Mouse (Mus musculus) lung, embryonic 14.5 days (tissue): ENCODE measurements around the gene Srp54a. TPM values are rescaled to one million over a fixed set of nuclear protein-coding genes. Genes with fewer than 3 reads are reported as not detected.
A peak's percentile ranks its signal among the peaks of the same experiment; 100 is the strongest.

Experiments
- ATAC-seq: fragments of 200-750 bp; cut with Nextera tagmentation; 2 replicates; pipeline ENCODE4 v1.8.0; 2017; ENCODE audit warnings: mild to moderate bottlenecking, moderate TSS enrichment, moderate library complexity; ENCODE audit not compliant: insufficient read depth
- DNase-seq: peaks from one replicate; pipeline ENCODE4 v3.0.0-alpha.2; 2015
- H3K27ac ChIP-seq: fragments of 300-500 bp; sonication (generic); 2 replicates; pipeline ENCODE4 v1.5.1; 2014; ENCODE audit warnings: low read depth, mild to moderate bottlenecking, moderate library complexity
- H3K27me3 ChIP-seq: fragments of 300-500 bp; sonication (generic); 2 replicates; pipeline ENCODE4 v1.6.1; 2014; ENCODE audit warnings: low read length, control low read depth; ENCODE audit not compliant: insufficient read depth
- H3K36me3 ChIP-seq: fragments of 300-500 bp; sonication (generic); 2 replicates; pipeline ENCODE4 v1.6.1; 2014; ENCODE audit warnings: control low read depth; ENCODE audit not compliant: insufficient read depth
- H3K4me1 ChIP-seq: fragments of 300-500 bp; sonication (generic); 2 replicates; pipeline ENCODE4 v1.6.1; 2014; ENCODE audit warnings: antibody characterized with exemption, control low read depth; ENCODE audit not compliant: insufficient read depth
- H3K4me2 ChIP-seq: fragments of 300-500 bp; sonication (generic); 2 replicates; pipeline ENCODE4 v1.6.1; 2014; ENCODE audit warnings: mild to moderate bottlenecking
- H3K4me3 ChIP-seq: fragments of 300-500 bp; sonication (generic); 2 replicates; pipeline ENCODE4 v1.5.1; 2014; ENCODE audit warnings: low read depth, low read length
- H3K9ac ChIP-seq: fragments of 300-500 bp; sonication (generic); 2 replicates; pipeline ENCODE4 v1.6.1; 2014
- H3K9me3 ChIP-seq: fragments of 300-500 bp; sonication (generic); 2 replicates; pipeline ENCODE4 v1.6.1; 2016; ENCODE audit warnings: low read depth, low read length, control low read depth
- CTCF ChIP-seq: IDR thresholded peaks from 2 replicates; pipeline ENCODE4 v1.5.1; 2016; ENCODE audit warnings: antibody characterized with exemption, low read depth
- WGBS: fragments of 180-500 bp; shearing (Covaris S2); extraction: QIAGEN DNeasy Blood & Tissue Kit; methylation state at CpG from one replicate; pipeline ENCODE4 v1.1.7; 2014; 5-methylcytosine and 5-hydroxymethylcytosine counted together
- polyA plus RNA-seq: library from polyadenylated mRNA; unstranded; fragments of >200 nt; fragmentation: Nextera tagmentation; extraction: Ambion mirVana; gene quantifications from 2 replicates; pipeline ENCODE4 v1.2.1, GENCODE M21; 2014

The Srp54a gene
- polyA plus RNA-seq, 1 experiment from 2014 or later: 156 TPM

DNA sequence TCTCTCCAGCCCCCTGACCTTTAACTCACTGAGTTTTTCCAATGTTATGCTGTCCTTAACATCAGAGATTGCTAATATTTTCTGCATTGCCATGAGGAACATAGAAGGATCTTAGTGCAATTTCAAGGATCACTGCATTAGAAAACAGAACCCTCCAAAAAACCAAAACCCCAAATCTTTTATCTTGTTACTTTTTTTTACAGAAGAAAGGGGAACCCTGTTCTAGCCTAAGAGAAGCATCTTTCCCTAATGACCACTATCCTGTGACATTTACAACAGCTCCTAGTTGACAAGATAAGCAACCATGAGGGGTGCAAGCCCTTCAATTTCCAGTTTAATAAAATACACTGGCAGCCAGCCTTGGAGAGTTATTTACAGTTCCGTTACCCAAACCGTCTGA, 23.4 kb upstream of the Srp54a start:
- no peak for TF ChIP-seq CTCF
- no peak overlapping the region for H3K27ac ChIP-seq

DNA sequence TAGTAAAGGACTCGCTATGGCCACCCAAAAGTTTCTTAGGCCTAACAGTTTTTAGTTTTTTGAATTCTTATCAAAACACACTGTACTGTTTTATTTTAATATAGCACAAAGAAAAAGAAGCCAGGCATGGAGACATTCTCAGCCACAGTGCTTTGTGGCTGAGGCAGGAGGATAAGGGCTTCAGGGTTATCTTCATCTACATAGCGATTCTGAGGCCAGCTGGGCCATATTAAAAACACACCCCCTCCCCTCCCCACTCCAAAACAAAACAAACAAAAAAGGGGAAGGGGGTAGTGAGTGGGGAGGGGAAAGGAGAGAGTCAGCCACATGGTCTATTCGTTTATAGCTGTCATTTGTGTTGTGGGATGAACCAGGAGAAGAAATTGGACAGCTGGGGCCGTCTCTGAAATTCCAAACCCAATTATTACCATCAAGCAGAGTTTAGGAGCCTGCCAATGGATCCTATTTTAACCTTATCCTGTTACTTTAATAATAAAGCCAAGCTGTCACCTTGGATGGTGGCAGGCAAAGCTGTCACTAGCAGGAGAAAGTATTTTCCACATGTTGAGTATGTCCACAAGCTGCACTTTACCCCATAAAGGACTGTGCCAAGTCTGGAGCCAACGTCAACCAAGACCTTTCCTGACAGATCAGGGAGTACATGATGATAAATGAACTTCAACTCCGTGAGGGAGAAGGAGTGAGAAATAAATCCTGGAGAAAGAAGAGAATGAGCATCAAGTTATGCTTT, 21.0 kb upstream of the Srp54a start:
- whole genome bisulfite sequencing: 34% methylated on average over 6 of the region's 6 CpGs
- H3K4me3 ChIP-seq: no peak overlapping the region
- DNase-seq (peak; percentile 70), ATAC-seq (peak; percentile 48)
- no peak for TF ChIP-seq CTCF
- 0 out of 2 replicates have a peak, but pooled peaks cover 7% of the 10 kb centered on the region for H3K36me3 ChIP-seq
- no peak overlapping the region for H3K27ac ChIP-seq
- peaks cover 17% of the 10 kb centered on the region; the same call in 1 of the 2 replicates for H3K4me1 ChIP-seq
- no peak overlapping the region for H3K9ac ChIP-seq
- H3K27me3 ChIP-seq: no peaks in the 10 kb centered on the region
- no peak overlapping the region for H3K4me2 ChIP-seq
- H3K9me3 ChIP-seq: no peaks in the 10 kb centered on the region

More for the DNA sequence above, 23.4 kb upstream of the Srp54a start:
- Histone ChIP-seq H3K27me3 (no peaks in the 10 kb centered on the region), H3K36me3 (peaks cover 7% of the 10 kb centered on the region; the same call in 1 of the 2 replicates), H3K9ac (no peak overlapping the region), H3K4me3 (no peak overlapping the region), H3K9me3 (no peaks in the 10 kb centered on the region), H3K4me1 (peaks cover 8% of the 10 kb centered on the region; the same call in 1 of the 2 replicates), H3K4me2 (no peak overlapping the region)
- no peak for DNase-seq
- no peak for ATAC-seq
- 58% methylated on average over 2 of the region's 2 CpGs for WGBS

DNA sequence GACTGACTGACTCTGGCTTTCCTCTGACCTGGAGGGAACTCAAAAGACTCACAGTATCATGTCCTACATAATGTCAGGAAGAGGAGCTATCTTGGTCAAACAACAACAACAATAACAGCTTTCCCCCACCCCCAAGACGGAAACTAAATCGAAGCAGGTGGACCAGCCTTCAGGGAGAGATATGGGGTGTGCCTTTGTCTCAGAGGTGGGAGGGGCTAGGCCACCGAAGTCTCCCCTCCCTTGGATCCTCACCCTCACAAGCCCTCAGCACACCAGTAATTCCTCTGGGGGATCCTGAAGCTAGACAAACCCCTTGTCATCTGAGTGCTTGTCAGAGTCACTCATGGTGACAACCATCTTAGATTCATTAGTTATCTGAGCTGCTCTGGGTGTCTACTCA, 20.2 kb upstream of the Srp54a start:
- DNase-seq (no peak), ATAC-seq (peak; percentile 16; the same call in 1 of the 2 replicates)
- no peak overlapping the region for H3K27ac ChIP-seq
- H3K36me3 ChIP-seq: 0 out of 2 replicates have a peak, but pooled peaks cover 7% of the 10 kb centered on the region
- 21% methylated on average over 3 of the region's 3 CpGs for WGBS
- no peaks in the 10 kb centered on the region for H3K27me3 ChIP-seq
- no peak overlapping the region for H3K9ac ChIP-seq
- no peak for TF ChIP-seq CTCF
- no peak overlapping the region for H3K4me3 ChIP-seq
- H3K9me3 ChIP-seq: no peaks in the 10 kb centered on the region
- peaks cover 17% of the 10 kb centered on the region; the same call in 1 of the 2 replicates for H3K4me1 ChIP-seq
- H3K4me2 ChIP-seq: no peak overlapping the region

DNA sequence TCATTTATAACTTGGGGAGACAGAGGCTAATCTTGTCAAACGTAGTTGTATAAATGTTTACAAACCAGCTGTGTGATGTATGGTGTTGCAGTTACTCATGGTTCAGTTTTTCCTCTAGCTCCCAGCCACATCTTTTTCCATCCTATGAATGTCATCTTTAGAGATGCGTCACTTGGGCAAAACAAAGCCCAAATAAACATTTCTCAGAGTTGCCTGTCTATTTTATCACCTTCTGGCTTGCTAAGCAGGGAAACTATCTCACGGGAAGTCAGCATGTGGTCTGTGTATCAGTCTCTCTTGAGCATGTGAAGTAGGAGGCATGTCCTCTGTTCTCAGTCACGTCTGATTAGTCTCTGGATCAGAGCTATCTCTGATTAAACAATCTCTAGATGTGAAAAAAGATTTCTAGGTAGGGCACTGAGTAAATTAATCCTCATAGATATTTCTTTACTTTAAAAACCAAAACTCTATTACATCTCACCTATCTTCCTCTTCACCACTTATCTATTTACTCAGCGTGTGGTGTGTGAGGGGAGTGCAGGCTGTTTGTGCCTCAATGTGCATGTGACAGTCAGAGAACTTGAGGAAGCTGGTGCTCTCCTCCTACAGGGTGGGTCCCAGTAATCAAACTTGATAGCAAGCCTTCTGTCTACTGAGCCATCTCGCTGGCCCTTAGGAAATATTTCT, 19.7 kb upstream of the Srp54a start:
- Histone ChIP-seq H3K4me1 (peaks cover 17% of the 10 kb centered on the region; the same call in 1 of the 2 replicates), H3K36me3 (0 out of 2 replicates have a peak, but pooled peaks cover 7% of the 10 kb centered on the region), H3K27me3 (no peaks in the 10 kb centered on the region), H3K4me3 (no peak overlapping the region), H3K9ac (no peak overlapping the region), H3K9me3 (no peaks in the 10 kb centered on the region), H3K4me2 (no peak overlapping the region; the same call in 1 of the 2 replicates), H3K27ac (0 out of 2 replicates have a peak overlapping the region, but pooled peaks have one; percentile 19)
- DNase-seq (peak; percentile 58), ATAC-seq (0 out of 2 replicates have a peak, but pooled peaks have one; percentile 41)
- 34% methylated on average over 6 of the region's 6 CpGs for WGBS
- no peak; the same call in 1 of the 2 replicates for TF ChIP-seq CTCF

DNA sequence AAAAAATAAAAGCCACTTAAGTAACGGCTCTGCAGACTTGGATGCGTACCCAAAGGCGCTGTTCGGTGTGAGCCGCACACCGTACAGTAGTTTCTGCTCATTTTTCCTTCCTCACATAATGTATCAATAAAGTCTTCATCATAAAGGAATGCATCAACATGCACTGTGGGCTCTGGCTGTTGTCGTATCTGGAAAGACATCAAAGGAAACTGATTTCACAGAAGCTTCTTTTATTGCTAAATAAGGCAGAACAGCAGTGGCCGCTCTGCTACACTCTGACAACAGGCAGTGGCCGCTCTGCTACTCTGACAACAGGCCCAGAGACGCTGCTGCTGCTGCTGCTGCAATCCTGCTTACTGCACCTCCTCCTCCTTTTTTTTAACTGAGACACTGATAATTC, 19.1 kb upstream of the Srp54a start:
- no peaks in the 10 kb centered on the region for H3K9me3 ChIP-seq
- H3K27me3 ChIP-seq: no peaks in the 10 kb centered on the region
- H3K4me2 ChIP-seq: peak overlapping the region; percentile 5; the same call in 1 of the 2 replicates
- peaks cover 17% of the 10 kb centered on the region; the same call in 1 of the 2 replicates for H3K4me1 ChIP-seq
- peak; percentile 96 for DNase-seq
- no peak for TF ChIP-seq CTCF
- no peak overlapping the region for H3K4me3 ChIP-seq
- 0 out of 2 replicates have a peak, but pooled peaks cover 4% of the 10 kb centered on the region for H3K36me3 ChIP-seq
- H3K9ac ChIP-seq: no peak overlapping the region
- 41% methylated on average over 10 of the region's 10 CpGs for WGBS
- peak overlapping the region; percentile 6; the same call in 1 of the 2 replicates for H3K27ac ChIP-seq
- ATAC-seq: peak; percentile 86

GRCm38 (mm10) chr12:55062141-55062540, 17.9 kb upstream of the Srp54a start:
- no peaks in the 10 kb centered on the region for H3K9me3 ChIP-seq
- H3K27me3 ChIP-seq: no peaks in the 10 kb centered on the region
- no peak overlapping the region for H3K9ac ChIP-seq
- no peak for TF ChIP-seq CTCF
- WGBS: 93% methylated on average over 1 of the region's 1 CpGs
- H3K4me2 ChIP-seq: no peak overlapping the region
- H3K36me3 ChIP-seq: 0 out of 2 replicates have a peak, but pooled peaks cover 4% of the 10 kb centered on the region
- no peak overlapping the region for H3K27ac ChIP-seq
- no peak for ATAC-seq
- no peak overlapping the region for H3K4me3 ChIP-seq
- DNase-seq: no peak
- H3K4me1 ChIP-seq: peaks cover 17% of the 10 kb centered on the region; the same call in 1 of the 2 replicates

GRCm38 (mm10) chr12:55072495-55072894, 7.6 kb upstream of the Srp54a start:
- Histone ChIP-seq H3K4me1 (no peaks in the 10 kb centered on the region), H3K9me3 (no peaks in the 10 kb centered on the region), H3K36me3 (no peaks in the 10 kb centered on the region), H3K4me3 (no peak overlapping the region), H3K27ac (no peak overlapping the region), H3K27me3 (no peaks in the 10 kb centered on the region), H3K9ac (no peak overlapping the region), H3K4me2 (no peak overlapping the region)
- ATAC-seq (no peak), DNase-seq (no peak)
- no peak for TF ChIP-seq CTCF
- WGBS: 48% methylated on average over 4 of the region's 4 CpGs
